Mouse (Mus musculus): ENCODE measurements at regions not wholly inside any gene's neighbourhood (a gene's known extent, or its start where the extent isn't known, plus 50 kb on each side); places are given as distances from the start of the nearest gene placed in this dataset.

DNA sequence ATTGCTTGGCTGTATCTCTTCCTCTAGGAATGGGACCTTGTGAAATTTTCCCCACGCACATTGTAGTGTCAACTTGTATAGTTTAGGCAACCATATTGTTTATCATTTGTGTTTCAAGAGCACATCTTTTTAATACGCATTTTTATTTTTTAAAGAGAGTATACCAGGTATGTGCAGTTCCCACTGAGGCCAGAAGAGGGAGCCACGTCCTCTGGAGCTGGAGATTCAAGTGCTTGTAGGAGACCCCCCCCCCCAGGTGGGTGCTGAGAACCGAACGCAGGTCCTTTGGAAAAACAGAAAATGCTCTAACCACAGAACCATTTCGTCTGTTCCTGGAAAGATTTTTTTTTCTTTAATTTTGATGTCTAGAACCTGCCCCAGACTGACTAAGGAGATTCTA, 161.5 kb downstream of the Dad1 start:
- H3K27me3 ChIP-seq (ENCODE audit: control insufficient read depth, insufficient read depth, low read length, poor library complexity, severe bottlenecking) = no peaks in the 10 kb centered on the region
- TF ChIP-seq CTCF (IDR thresholded peaks at IDR 0.05; ENCODE audit: low read depth, low read length) (peak; percentile 24), EP300 (IDR thresholded peaks at IDR 0.05; ENCODE audit: insufficient read depth, low read depth, low read length) (no peak)
- no peaks in the 10 kb centered on the region for H3K9me3 ChIP-seq (replicated peaks; ENCODE audit: control insufficient read depth, insufficient read depth, low read length, poor library complexity, severe bottlenecking)
- H3K36me3 ChIP-seq (ENCODE audit: control insufficient read depth, insufficient read depth, low read length, poor library complexity, severe bottlenecking) = no peaks in the 10 kb centered on the region
- no peak overlapping the region for H3K4me3 ChIP-seq (ENCODE audit: low read depth, low read length)
- no peaks in the 10 kb centered on the region for H3K4me1 ChIP-seq (ENCODE audit: control insufficient read depth, insufficient read depth, low read length)
- no peak overlapping the region for H3K9ac ChIP-seq (ENCODE audit: low read depth, poor library complexity, severe bottlenecking)
- H3K27ac ChIP-seq (ENCODE audit: insufficient read depth, low read length) = no peak overlapping the region

DNA sequence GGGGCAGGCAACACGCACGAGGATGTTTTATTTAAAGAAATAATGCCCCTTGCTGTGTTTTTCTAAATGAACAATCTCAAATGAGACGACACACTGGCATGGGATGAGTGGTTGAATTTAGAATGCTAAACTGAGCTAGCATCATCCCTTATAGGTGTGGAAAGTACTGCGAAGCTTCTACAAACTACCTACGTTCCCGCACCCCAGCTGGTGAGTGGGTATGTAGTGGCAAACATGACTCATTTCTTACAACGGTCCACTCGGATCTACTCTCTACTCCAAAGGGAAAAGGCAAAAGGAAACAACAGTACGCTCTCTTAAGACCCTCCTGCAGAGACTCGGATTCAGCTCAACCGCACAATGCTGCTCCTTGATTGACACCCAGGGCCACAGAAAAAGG, 167.2 kb downstream of the Dad1 start:
- Histone ChIP-seq H3K9me3 (replicated peaks; ENCODE audit: control insufficient read depth, insufficient read depth, low read length, poor library complexity, severe bottlenecking) (no peaks in the 10 kb centered on the region), H3K4me1 (ENCODE audit: control insufficient read depth, insufficient read depth, low read length) (no peaks in the 10 kb centered on the region), H3K27ac (ENCODE audit: insufficient read depth, low read length) (no peak overlapping the region), H3K9ac (ENCODE audit: low read depth, poor library complexity, severe bottlenecking) (no peak overlapping the region), H3K27me3 (ENCODE audit: control insufficient read depth, insufficient read depth, low read length, poor library complexity, severe bottlenecking) (no peaks in the 10 kb centered on the region; the same call in 1 of the 2 replicates), H3K4me3 (ENCODE audit: low read depth, low read length) (no peak overlapping the region), H3K36me3 (ENCODE audit: control insufficient read depth, insufficient read depth, low read length, poor library complexity, severe bottlenecking) (no peaks in the 10 kb centered on the region)
- TF ChIP-seq CTCF (IDR thresholded peaks at IDR 0.05; ENCODE audit: low read depth, low read length) (no peak), EP300 (IDR thresholded peaks at IDR 0.05; ENCODE audit: insufficient read depth, low read depth, low read length) (no peak), POLR2A (IDR thresholded peaks at IDR 0.05; ENCODE audit: insufficient read depth, low read length) (no peak)

DNA sequence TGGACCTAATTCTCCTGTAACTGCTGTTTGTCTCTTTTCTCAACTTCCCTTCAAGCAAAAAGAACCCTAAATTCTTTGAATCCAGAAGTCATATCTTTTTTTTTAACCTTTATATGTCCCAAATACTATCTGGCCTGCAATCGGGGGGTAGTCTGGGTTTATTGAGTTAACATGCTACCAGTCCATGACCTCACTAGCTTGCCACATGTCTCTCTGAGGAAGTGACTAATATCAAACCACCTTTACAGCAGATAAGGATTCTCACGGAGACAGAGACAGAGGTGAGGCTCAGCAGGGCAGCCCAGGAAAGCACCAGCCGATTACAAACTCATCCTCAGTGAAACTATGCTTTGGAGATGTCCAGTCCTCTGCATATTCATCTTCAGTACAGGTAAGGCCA, 179.2 kb downstream of the Dad1 start:
- no peaks in the 10 kb centered on the region for H3K27me3 ChIP-seq (ENCODE audit: control insufficient read depth, insufficient read depth, low read length, poor library complexity, severe bottlenecking)
- no peak overlapping the region for H3K4me3 ChIP-seq (ENCODE audit: low read depth, low read length)
- no peak for TF ChIP-seq POLR2A (IDR thresholded peaks at IDR 0.05; ENCODE audit: insufficient read depth, low read length)
- TF ChIP-seq CTCF (IDR thresholded peaks at IDR 0.05; ENCODE audit: low read depth, low read length) = no peak
- no peak for TF ChIP-seq EP300 (IDR thresholded peaks at IDR 0.05; ENCODE audit: insufficient read depth, low read depth, low read length)
- H3K9ac ChIP-seq (ENCODE audit: low read depth, poor library complexity, severe bottlenecking) = no peak overlapping the region
- H3K4me1 ChIP-seq (ENCODE audit: control insufficient read depth, insufficient read depth, low read length) = no peaks in the 10 kb centered on the region
- no peaks in the 10 kb centered on the region for H3K9me3 ChIP-seq (replicated peaks; ENCODE audit: control insufficient read depth, insufficient read depth, low read length, poor library complexity, severe bottlenecking)
- no peaks in the 10 kb centered on the region for H3K36me3 ChIP-seq (ENCODE audit: control insufficient read depth, insufficient read depth, low read length, poor library complexity, severe bottlenecking)
- H3K27ac ChIP-seq (ENCODE audit: insufficient read depth, low read length) = no peak overlapping the region

DNA sequence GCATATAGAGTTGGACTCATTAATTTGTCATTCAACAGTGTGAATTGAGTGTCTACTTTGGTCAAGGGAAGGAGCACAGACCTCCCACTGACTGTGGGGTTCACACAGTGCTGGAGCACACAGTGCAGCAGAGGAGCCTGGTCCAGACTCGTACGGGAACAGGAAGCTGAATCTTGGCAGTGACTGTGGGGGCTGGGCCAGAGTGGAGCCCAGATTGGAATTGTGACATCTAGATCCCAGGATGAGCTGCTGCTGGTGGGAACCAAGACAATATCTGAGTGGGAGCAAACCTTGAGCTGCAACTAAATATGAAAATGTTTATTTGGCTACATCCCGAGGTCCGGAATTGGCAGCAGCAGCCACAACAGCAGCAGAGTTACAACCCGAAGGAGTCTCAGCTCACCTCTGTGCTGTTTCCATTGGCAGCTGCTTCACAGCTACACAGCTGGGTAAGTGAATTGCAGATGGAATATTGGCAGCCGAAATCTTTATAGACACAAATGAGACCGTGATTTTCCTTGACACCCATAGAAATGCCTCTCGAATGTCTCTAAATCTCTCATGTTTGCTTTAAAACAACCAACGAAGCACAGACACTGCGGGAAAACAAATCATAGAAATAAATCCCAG, 181.5 kb downstream of the Dad1 start:
- TF ChIP-seq CTCF (IDR thresholded peaks at IDR 0.05; ENCODE audit: low read depth, low read length) = no peak
- no peak for TF ChIP-seq EP300 (IDR thresholded peaks at IDR 0.05; ENCODE audit: insufficient read depth, low read depth, low read length)
- no peak for TF ChIP-seq POLR2A (IDR thresholded peaks at IDR 0.05; ENCODE audit: insufficient read depth, low read length)
- no peak overlapping the region for H3K27ac ChIP-seq (ENCODE audit: insufficient read depth, low read length)

DNA sequence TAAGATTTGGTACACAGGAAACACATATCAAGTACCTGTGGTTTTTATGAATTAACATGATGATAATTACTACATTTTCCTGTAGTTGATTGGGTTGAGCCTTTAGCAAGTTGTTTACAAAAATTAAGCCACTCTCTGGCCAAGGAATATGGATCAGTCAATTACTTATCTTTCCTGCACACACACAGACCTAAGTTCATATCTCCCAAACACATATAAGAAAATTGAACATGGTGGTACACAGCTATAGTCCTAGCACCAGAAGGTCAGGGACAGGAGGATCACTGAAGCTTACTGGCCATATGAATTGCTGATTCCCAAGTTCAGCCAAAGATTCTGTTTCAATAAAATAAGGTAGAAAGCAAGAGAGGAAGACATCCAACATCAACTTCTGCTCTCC, 183.7 kb downstream of the Dad1 start:
- Histone ChIP-seq H3K4me1 (ENCODE audit: control insufficient read depth, insufficient read depth, low read length) (no peaks in the 10 kb centered on the region), H3K4me3 (ENCODE audit: low read depth, low read length) (no peak overlapping the region), H3K36me3 (ENCODE audit: control insufficient read depth, insufficient read depth, low read length, poor library complexity, severe bottlenecking) (no peaks in the 10 kb centered on the region), H3K27me3 (ENCODE audit: control insufficient read depth, insufficient read depth, low read length, poor library complexity, severe bottlenecking) (peaks cover 2% of the 10 kb centered on the region; the same call in 1 of the 2 replicates), H3K27ac (ENCODE audit: insufficient read depth, low read length) (no peak overlapping the region), H3K9me3 (replicated peaks; ENCODE audit: control insufficient read depth, insufficient read depth, low read length, poor library complexity, severe bottlenecking) (0 out of 2 replicates have a peak, but pooled peaks cover 2% of the 10 kb centered on the region), H3K9ac (ENCODE audit: low read depth, poor library complexity, severe bottlenecking) (no peak overlapping the region)
- TF ChIP-seq CTCF (IDR thresholded peaks at IDR 0.05; ENCODE audit: low read depth, low read length) (no peak), POLR2A (IDR thresholded peaks at IDR 0.05; ENCODE audit: insufficient read depth, low read length) (no peak), EP300 (IDR thresholded peaks at IDR 0.05; ENCODE audit: insufficient read depth, low read depth, low read length) (no peak)

More for the DNA sequence above, 181.5 kb downstream of the Dad1 start:
- H3K9ac ChIP-seq (ENCODE audit: low read depth, poor library complexity, severe bottlenecking) = no peak overlapping the region
- H3K9me3 ChIP-seq (replicated peaks; ENCODE audit: control insufficient read depth, insufficient read depth, low read length, poor library complexity, severe bottlenecking) = no peaks in the 10 kb centered on the region
- H3K27me3 ChIP-seq (ENCODE audit: control insufficient read depth, insufficient read depth, low read length, poor library complexity, severe bottlenecking) = no peaks in the 10 kb centered on the region
- no peak overlapping the region for H3K4me3 ChIP-seq (ENCODE audit: low read depth, low read length)
- no peaks in the 10 kb centered on the region for H3K36me3 ChIP-seq (ENCODE audit: control insufficient read depth, insufficient read depth, low read length, poor library complexity, severe bottlenecking)
- H3K4me1 ChIP-seq (ENCODE audit: control insufficient read depth, insufficient read depth, low read length) = no peaks in the 10 kb centered on the region

DNA sequence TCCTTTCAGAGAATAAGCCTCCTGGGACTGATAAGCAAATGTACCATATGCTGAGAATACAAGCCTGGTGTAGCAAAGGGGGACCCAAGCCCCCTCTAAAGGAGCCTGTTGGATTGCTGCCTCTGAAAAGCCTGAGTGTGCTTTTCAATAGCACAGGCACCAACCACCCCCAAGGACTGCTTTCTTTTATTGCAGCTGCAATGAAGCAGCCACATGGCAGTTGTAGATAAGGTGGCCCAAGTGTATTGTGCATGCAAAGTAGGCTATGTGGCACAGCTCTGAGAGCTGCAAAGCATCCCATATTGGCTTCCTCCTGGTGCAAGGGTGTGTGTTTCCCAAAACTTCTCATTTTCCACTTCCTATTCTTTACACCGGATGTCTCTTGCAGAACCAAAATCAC, 185.2 kb downstream of the Dad1 start:
- no peak overlapping the region for H3K27ac ChIP-seq (ENCODE audit: insufficient read depth, low read length)
- H3K9me3 ChIP-seq (replicated peaks; ENCODE audit: control insufficient read depth, insufficient read depth, low read length, poor library complexity, severe bottlenecking) = peaks cover 14% of the 10 kb centered on the region; the same call in 1 of the 2 replicates
- no peaks in the 10 kb centered on the region for H3K36me3 ChIP-seq (ENCODE audit: control insufficient read depth, insufficient read depth, low read length, poor library complexity, severe bottlenecking)
- H3K27me3 ChIP-seq (ENCODE audit: control insufficient read depth, insufficient read depth, low read length, poor library complexity, severe bottlenecking) = peaks cover 2% of the 10 kb centered on the region; the same call in 1 of the 2 replicates
- no peak overlapping the region for H3K9ac ChIP-seq (ENCODE audit: low read depth, poor library complexity, severe bottlenecking)
- no peak overlapping the region for H3K4me3 ChIP-seq (ENCODE audit: low read depth, low read length)
- TF ChIP-seq POLR2A (IDR thresholded peaks at IDR 0.05; ENCODE audit: insufficient read depth, low read length) (no peak), CTCF (IDR thresholded peaks at IDR 0.05; ENCODE audit: low read depth, low read length) (no peak), EP300 (IDR thresholded peaks at IDR 0.05; ENCODE audit: insufficient read depth, low read depth, low read length) (no peak)
- H3K4me1 ChIP-seq (ENCODE audit: control insufficient read depth, insufficient read depth, low read length) = no peaks in the 10 kb centered on the region
